Mouse (Mus musculus): ENCODE results near the gene Gm27029. TPM values are rescaled to one million over a fixed set of nuclear protein-coding genes. Genes with fewer than 3 reads are reported as not detected.
"Not testable (repeated sequence)": the region's sequence is repeated elsewhere in the genome, so short reads cannot be mapped to it uniquely, and the experiment has no call there.

Gene Gm27029
- polyA plus RNA-seq, 1 experiment from 2014 or later = 7.5 TPM

DNA sequence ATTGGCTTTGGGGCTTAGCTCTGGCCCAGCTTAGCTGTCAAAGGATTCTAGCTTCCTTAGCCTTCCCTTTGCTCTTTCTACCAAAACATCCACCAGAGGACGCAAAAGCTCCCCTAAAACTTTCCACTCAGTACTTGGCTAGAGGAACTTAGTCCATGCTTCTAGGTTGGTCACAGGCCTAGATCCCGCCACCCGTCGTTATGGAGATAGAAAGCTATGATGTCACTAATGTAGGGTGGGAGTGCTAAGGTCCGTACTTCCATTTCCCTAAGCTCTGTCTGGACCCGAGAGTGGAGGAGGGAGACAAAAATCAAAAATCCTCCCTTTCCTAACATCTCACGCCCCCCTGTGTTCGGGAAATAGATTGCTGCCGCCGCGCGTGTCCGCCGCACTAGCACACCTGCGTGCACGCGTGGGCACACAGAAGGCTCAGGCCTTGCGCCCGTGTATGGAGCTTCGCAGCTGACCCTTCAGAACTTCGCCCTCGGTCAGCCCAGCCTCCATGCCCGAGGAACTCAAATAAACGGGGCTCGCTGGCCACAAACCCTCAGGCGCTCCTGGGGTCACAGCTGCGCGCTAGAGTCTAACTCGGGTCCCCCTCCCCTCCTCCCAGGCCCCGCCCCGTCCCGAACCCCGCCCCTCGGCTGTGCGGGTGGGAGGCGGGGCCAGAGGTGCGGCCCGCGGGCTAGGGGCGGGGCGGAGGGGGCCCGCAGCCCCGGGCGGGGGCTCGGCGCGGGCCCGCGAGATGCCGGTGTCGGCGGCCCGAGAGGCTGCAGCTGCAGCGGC is 43.1 kb upstream of the Gm27029 start:
- no peaks in the 10 kb centered on the region for H3K9me3 ChIP-seq (ENCODE audit: control insufficient read depth, low read length)
- peak overlapping the region; percentile 75 for H3K9ac ChIP-seq (ENCODE audit: low read length)
- ATAC-seq (ENCODE audit: low read depth) = peak; percentile 80
- H3K4me3 ChIP-seq (ENCODE audit: low read length) = peak overlapping the region; percentile 81
- no peaks in the 10 kb centered on the region; the same call in 1 of the 2 replicates for H3K27me3 ChIP-seq (ENCODE audit: control insufficient read depth, insufficient read depth, low read depth, low read length)
- H3K4me2 ChIP-seq (ENCODE audit: low read depth, low read length) = peak overlapping the region; percentile 98
- H3K27ac ChIP-seq (ENCODE audit: low read length) = no peak overlapping the region; the same call in none of the 2 replicates
- no peaks in the 10 kb centered on the region for H3K36me3 ChIP-seq (ENCODE audit: control insufficient read depth, insufficient read depth, low read length)
- under 1% methylated on average over 38 of the region's 54 CpGs for WGBS
- H3K4me1 ChIP-seq (replicated peaks; ENCODE audit: control insufficient read depth, insufficient read depth, low read length) = peaks cover 29% of the 10 kb centered on the region

DNA sequence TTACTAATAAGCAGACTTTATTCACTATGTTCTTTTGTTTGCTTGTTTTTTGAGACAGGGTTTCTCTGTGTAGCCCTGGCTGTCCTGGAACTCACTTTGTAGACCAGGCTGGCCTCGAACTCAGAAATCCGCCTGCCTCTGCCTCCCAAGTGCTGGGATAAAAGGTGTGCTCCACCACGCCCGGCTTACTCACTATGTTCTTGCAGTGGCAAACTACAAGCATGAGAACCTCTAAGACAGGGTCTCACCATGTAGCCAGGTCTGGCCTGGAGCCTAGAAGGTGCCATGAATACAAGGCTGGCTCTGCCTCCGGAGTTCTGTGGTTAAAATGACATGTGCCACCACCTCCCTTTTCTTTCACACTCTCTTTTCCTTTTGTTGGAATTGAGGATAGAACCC is 42.0 kb upstream of the Gm27029 start:
- Histone ChIP-seq H3K4me1 (replicated peaks; ENCODE audit: control insufficient read depth, insufficient read depth, low read length) (peaks cover 32% of the 10 kb centered on the region), H3K4me3 (ENCODE audit: low read length) (peak overlapping the region; percentile 81), H3K4me2 (ENCODE audit: low read depth, low read length) (peak overlapping the region; percentile 95)
- not testable (repeated sequence) for H3K36me3 ChIP-seq (ENCODE audit: control insufficient read depth, insufficient read depth, low read length); ATAC-seq (ENCODE audit: low read depth); H3K27me3 ChIP-seq (ENCODE audit: control insufficient read depth, insufficient read depth, low read depth, low read length); H3K27ac ChIP-seq (ENCODE audit: low read length); H3K9ac ChIP-seq (ENCODE audit: low read length); H3K9me3 ChIP-seq (ENCODE audit: control insufficient read depth, low read length)
- WGBS = 52% methylated on average over 5 of the region's 5 CpGs

DNA sequence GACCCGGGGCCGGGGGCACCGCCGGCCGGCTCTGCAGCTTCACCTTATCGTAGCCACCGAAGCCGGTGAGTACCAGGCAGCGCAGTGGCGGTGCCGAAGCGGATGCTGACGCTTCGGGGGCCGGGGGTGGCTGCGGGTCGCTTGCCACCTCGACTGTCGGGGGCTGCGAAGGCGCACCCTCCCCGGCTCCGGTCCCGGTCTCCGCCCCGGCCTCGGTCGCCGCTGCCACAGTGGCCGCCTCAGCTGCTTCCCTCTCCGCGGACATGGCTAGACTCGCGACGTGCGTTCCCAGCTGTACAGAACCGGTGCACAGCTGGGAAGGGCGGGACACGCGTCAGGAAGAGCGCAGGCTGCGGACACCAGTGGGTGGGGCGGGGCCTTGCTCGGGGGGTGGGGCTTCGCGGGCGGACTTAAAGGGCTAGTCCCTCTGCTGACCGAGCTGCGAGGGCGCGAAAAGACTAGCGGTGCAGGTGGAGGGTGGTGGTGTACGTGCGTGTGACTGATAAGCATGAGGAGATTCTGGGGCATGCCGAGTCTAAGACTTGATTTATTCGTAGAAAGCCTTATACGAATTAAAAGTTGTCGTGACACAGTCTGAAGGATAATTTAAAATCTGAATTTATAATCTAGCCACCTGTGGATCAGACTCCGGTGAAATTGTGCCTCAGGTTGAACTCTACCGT is 41.4 kb upstream of the Gm27029 start, which contains the start of gene Vat1:
Vat1 (minus strand) TSS at position 362 of the 683 bp plus-strand sequence.
- Histone ChIP-seq H3K9me3 (ENCODE audit: control insufficient read depth, low read length) (no peaks in the 10 kb centered on the region), H3K36me3 (ENCODE audit: control insufficient read depth, insufficient read depth, low read length) (no peaks in the 10 kb centered on the region), H3K4me3 (ENCODE audit: low read length) (peak within 1 kb of the TSS; percentile 81), H3K4me1 (replicated peaks; ENCODE audit: control insufficient read depth, insufficient read depth, low read length) (peaks cover 32% of the 10 kb centered on the region), H3K27ac (ENCODE audit: low read length) (peak within 1 kb of the TSS; percentile 89), H3K9ac (ENCODE audit: low read length) (peak within 1 kb of the TSS; percentile 84), H3K4me2 (ENCODE audit: low read depth, low read length) (peak within 1 kb of the TSS; percentile 95), H3K27me3 (ENCODE audit: control insufficient read depth, insufficient read depth, low read depth, low read length) (no peaks in the 10 kb centered on the region; the same call in 1 of the 2 replicates)
- ATAC-seq (ENCODE audit: low read depth) = peak; percentile 75
- 2% methylated on average over 54 of the region's 60 CpGs for WGBS

DNA sequence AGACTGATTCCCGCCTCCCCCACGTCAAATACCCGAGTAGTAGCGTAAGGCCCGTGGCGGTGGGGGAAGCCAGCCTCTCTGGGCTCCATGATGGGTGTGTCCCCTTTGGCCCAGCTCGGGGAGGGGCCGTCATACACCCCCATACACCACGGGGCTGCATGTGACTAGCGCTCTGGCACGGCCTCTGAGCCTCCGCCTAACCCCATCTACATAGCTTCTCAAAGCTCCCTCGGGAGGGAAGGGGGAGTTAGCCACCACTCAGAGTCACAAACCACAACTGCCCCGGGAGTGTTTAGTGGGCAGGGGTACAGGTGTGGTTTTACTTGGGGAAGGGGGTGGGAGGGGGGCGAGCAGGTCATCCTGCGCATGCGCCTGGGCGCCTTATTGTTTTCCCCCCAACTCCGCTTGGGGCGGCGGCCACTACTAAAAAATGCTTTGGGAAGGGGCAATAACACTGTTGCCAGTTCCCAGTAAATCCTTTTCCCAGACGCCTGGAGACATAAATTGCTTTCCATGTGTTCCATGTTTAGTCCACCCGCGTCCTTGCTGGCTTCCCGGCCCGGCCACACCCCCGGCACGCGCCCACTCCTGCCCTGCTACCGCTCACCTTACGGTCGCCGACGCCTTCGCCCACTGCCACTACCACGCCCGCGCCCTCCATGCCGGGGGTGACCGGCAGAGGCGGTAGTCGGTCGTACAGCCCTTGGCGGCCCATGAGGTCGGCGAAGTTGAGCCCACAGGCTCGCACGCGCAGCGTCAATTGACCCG is 40.7 kb upstream of the Gm27029 start:
- Histone ChIP-seq H3K9ac (ENCODE audit: low read length) (peak overlapping the region; percentile 84), H3K27me3 (ENCODE audit: control insufficient read depth, insufficient read depth, low read depth, low read length) (no peaks in the 10 kb centered on the region; the same call in 1 of the 2 replicates), H3K4me1 (replicated peaks; ENCODE audit: control insufficient read depth, insufficient read depth, low read length) (peaks cover 32% of the 10 kb centered on the region), H3K27ac (ENCODE audit: low read length) (peak overlapping the region; percentile 89), H3K36me3 (ENCODE audit: control insufficient read depth, insufficient read depth, low read length) (0 out of 2 replicates have a peak, but pooled peaks cover under 1% of the 10 kb centered on the region), H3K4me3 (ENCODE audit: low read length) (peak overlapping the region; percentile 81), H3K4me2 (ENCODE audit: low read depth, low read length) (peak overlapping the region; percentile 95), H3K9me3 (ENCODE audit: control insufficient read depth, low read length) (no peaks in the 10 kb centered on the region)
- ATAC-seq (ENCODE audit: low read depth) = peak; percentile 36
- under 1% methylated on average over 51 of the region's 51 CpGs for WGBS

DNA sequence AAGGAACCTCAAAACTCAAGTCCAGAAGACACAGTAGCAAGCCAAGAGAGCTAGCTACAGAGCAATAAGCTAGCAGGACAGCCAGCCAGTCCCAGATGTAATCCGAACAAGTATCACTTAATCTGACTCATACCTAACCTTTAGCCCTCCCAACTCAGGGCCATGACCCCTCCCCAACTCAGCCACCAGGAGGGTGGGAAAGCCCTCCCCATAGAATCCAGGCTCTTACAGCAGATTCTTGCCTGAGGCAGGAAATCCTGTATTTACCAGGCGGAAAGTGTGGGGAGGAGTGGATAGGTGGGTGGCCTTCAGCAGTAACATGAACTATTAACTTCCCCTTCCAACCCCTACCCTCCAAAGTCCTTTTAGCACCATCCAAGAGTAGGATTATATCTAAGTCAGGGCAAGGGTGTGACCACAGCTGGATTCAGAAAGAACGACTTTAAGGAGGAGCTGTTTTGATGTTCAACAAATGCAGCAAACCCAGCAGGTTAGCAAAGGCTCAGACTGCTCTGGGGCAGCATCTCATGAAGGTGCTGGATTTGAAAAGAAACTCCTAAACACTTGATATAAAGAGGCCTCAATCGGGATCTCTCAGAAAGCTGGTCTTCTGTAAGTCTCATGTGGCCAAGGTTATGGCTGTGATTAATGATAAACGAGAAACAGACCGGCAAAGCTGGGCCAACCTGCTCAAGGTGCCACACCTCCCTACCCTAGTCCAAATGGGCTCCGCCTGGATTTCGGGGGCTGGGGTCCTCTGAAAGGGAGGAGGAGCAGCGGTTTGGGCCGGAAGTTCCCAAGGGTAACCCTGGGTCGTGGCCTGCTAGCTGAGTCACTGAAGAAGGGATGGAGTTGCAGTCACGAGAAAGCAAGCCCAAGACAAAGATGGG is 39.9 kb upstream of the Gm27029 start, which contains the start of gene Rnd2:
Rnd2 (plus strand) TSS at position 789 of the 890 bp plus-strand sequence.
- Histone ChIP-seq H3K9ac (ENCODE audit: low read length) (peak within 1 kb of the TSS; percentile 84), H3K9me3 (ENCODE audit: control insufficient read depth, low read length) (no peaks in the 10 kb centered on the region), H3K36me3 (ENCODE audit: control insufficient read depth, insufficient read depth, low read length) (0 out of 2 replicates have a peak, but pooled peaks cover 4% of the 10 kb centered on the region), H3K4me1 (replicated peaks; ENCODE audit: control insufficient read depth, insufficient read depth, low read length) (peaks cover 32% of the 10 kb centered on the region), H3K4me2 (ENCODE audit: low read depth, low read length) (peak within 1 kb of the TSS; percentile 95), H3K27ac (ENCODE audit: low read length) (peak within 1 kb of the TSS; percentile 89), H3K27me3 (ENCODE audit: control insufficient read depth, insufficient read depth, low read depth, low read length) (no peaks in the 10 kb centered on the region; the same call in 1 of the 2 replicates), H3K4me3 (ENCODE audit: low read length) (peak within 1 kb of the TSS; percentile 81)
- WGBS = 12% methylated on average over 12 of the region's 12 CpGs
- ATAC-seq (ENCODE audit: low read depth) = peak; percentile 3; the same call in 1 of the 2 replicates

DNA sequence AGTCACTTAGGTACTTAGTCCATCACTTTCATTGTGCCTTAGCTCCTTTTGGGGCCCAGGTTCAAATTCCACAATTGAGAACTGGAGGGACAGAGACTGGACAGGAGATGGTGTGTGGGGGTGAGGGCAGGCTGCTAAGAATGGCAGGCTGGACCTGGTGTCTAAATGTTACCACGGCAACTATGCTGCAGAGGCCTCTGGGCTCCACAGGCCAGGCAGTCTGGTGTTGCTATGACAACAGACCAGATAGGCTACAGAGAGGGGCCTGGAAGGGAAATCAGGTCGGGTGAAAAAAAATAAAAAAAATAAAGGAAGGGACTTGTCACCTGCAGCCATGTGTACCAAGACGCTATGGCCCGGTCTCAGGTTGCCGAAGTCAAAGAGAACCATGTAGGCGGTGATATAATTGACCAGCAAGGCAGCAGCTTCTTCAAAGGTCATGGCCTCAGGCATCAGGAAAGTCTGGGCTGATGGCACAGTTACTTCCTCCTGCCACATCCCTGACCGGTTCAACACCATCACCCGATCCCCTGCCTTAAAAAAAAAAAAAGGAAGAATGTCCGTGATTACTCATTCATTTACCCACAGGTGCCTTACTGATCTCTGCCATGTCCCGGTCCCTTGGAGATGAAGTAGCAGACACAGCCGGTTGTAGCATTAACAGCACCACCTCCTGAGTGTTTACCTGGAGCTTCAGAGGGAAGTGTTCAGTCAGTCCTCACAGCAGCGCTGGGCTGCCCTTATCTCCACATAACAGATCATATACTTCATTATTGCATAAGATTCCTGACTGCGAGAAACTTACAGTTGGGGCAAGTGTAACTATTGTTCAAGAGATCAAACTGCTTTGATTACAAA is 38.2 kb upstream of the Gm27029 start:
- Histone ChIP-seq H3K27me3 (ENCODE audit: control insufficient read depth, insufficient read depth, low read depth, low read length) (no peaks in the 10 kb centered on the region), H3K36me3 (ENCODE audit: control insufficient read depth, insufficient read depth, low read length) (0 out of 2 replicates have a peak, but pooled peaks cover 7% of the 10 kb centered on the region), H3K4me3 (ENCODE audit: low read length) (no peak overlapping the region), H3K9me3 (ENCODE audit: control insufficient read depth, low read length) (no peaks in the 10 kb centered on the region), H3K9ac (ENCODE audit: low read length) (no peak overlapping the region), H3K27ac (ENCODE audit: low read length) (no peak overlapping the region), H3K4me1 (replicated peaks; ENCODE audit: control insufficient read depth, insufficient read depth, low read length) (peaks cover 26% of the 10 kb centered on the region), H3K4me2 (ENCODE audit: low read depth, low read length) (no peak overlapping the region)
- 25% methylated on average over 13 of the region's 13 CpGs for WGBS
- no peak for ATAC-seq (ENCODE audit: low read depth)

DNA sequence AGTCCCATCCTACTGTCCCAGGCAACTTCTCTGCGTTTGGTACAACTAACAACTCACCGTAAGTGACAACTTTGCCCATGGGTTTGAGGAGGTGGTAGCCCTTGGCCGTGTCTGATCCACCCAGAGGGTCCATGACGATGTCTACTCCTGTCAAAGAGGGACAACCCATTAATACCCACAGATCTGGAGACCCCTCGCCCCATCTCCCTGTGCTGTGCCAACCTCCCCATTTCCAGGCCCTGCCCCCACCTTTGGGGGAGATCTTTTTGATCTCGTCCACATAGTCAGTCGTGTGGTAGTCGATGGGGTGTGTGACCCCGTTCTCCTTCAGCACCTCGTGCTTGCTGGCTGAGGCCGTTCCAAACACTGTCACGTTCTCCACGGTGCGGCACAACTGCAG is 37.5 kb upstream of the Gm27029 start:
- ATAC-seq (ENCODE audit: low read depth) = no peak
- H3K27ac ChIP-seq (ENCODE audit: low read length) = no peak overlapping the region
- no peak overlapping the region for H3K9ac ChIP-seq (ENCODE audit: low read length)
- 0 out of 2 replicates have a peak, but pooled peaks cover 7% of the 10 kb centered on the region for H3K36me3 ChIP-seq (ENCODE audit: control insufficient read depth, insufficient read depth, low read length)
- H3K4me2 ChIP-seq (ENCODE audit: low read depth, low read length) = no peak overlapping the region
- no peaks in the 10 kb centered on the region for H3K9me3 ChIP-seq (ENCODE audit: control insufficient read depth, low read length)
- peaks cover 23% of the 10 kb centered on the region for H3K4me1 ChIP-seq (replicated peaks; ENCODE audit: control insufficient read depth, insufficient read depth, low read length)
- H3K4me3 ChIP-seq (ENCODE audit: low read length) = no peak overlapping the region
- WGBS = 79% methylated on average over 14 of the region's 14 CpGs
- H3K27me3 ChIP-seq (ENCODE audit: control insufficient read depth, insufficient read depth, low read depth, low read length) = no peaks in the 10 kb centered on the region
